Mouse (Mus musculus) heart, postnatal 0 days (tissue): ENCODE measurements around the gene Gpr152. TPM values are rescaled to one million over a fixed set of nuclear protein-coding genes. Genes with fewer than 3 reads are reported as not detected.

Experiments used
- ATAC-seq: fragments of 200-750 bp; cut with Nextera tagmentation; 2 replicates; pipeline ENCODE4 v1.8.0; 2017; ENCODE audit warnings: low read depth, moderate number of reproducible peaks, moderate library complexity; ENCODE audit not compliant: insufficient read depth
- DNase-seq: peaks from one replicate; pipeline ENCODE4 v3.0.0-alpha.2; 2016; ENCODE audit warnings: low spot score
- H3K27ac ChIP-seq: fragments of 300-500 bp; sonication (generic); 2 replicates; pipeline ENCODE4 v1.5.1; 2014; ENCODE audit warnings: low read depth, mild to moderate bottlenecking
- H3K27me3 ChIP-seq: fragments of 300-500 bp; sonication (generic); 2 replicates; pipeline ENCODE4 v1.6.1; 2014; ENCODE audit warnings: low read length, mixed read lengths; ENCODE audit not compliant: control insufficient read depth, insufficient read depth
- H3K36me3 ChIP-seq: fragments of 300-500 bp; sonication (generic); replicated peaks from 2 replicates; pipeline ENCODE4 v1.6.1; 2014; ENCODE audit warnings: low read length, mixed read lengths; ENCODE audit not compliant: control insufficient read depth, insufficient read depth
- H3K4me1 ChIP-seq: fragments of 300-500 bp; sonication (generic); 2 replicates; pipeline ENCODE4 v1.6.1; 2014; ENCODE audit warnings: antibody characterized with exemption; ENCODE audit not compliant: control insufficient read depth, insufficient read depth
- H3K4me2 ChIP-seq: fragments of 300-500 bp; sonication (generic); 2 replicates; pipeline ENCODE4 v1.6.1; 2014; ENCODE audit warnings: low read depth, mild to moderate bottlenecking, low read length, moderate library complexity
- H3K4me3 ChIP-seq: fragments of 300-500 bp; sonication (generic); 2 replicates; pipeline ENCODE4 v1.5.1; 2014; ENCODE audit warnings: low read depth, low read length
- H3K9ac ChIP-seq: fragments of 300-500 bp; sonication (generic); replicated peaks from 2 replicates; pipeline ENCODE4 v1.6.1; 2014; ENCODE audit warnings: low read depth, low read length, mixed read lengths
- H3K9me3 ChIP-seq: fragments of 300-500 bp; sonication (generic); replicated peaks from 2 replicates; pipeline ENCODE4 v1.6.1; 2016; ENCODE audit warnings: low read length; ENCODE audit not compliant: control insufficient read depth
- CTCF ChIP-seq: IDR thresholded peaks from 2 replicates; pipeline ENCODE4 v1.5.1; 2016; ENCODE audit warnings: antibody characterized with exemption, control low read depth, low read depth
- EP300 ChIP-seq: IDR thresholded peaks from 2 replicates; pipeline ENCODE4 v1.6.1; 2016; ENCODE audit warnings: antibody characterized with exemption, low read depth
- WGBS: fragments of 180-500 bp; shearing (Covaris S2); extraction: QIAGEN DNeasy Blood & Tissue Kit; methylation state at CpG from one replicate; pipeline ENCODE4 v1.1.7; 2014; 5-methylcytosine and 5-hydroxymethylcytosine counted together
- polyA plus RNA-seq: library from polyadenylated mRNA; unstranded; fragments of >200 nt; fragmentation: Nextera tagmentation; extraction: Ambion mirVana; gene quantifications from 2 replicates; pipeline ENCODE4 v1.2.1, GENCODE M21; 2015
- total RNA-seq: library from RNA; depleted of rRNA; stranded (reverse); fragments of >200 nt; gene quantifications from 2 replicates; pipeline ENCODE4 v1.2.3, GENCODE M21; 2014; ENCODE audit warnings: low replicate concordance; rRNA removed

The Gpr152 gene
- total RNA-seq (not detected in 2 replicates), polyA plus RNA-seq (0.03 TPM in 2 replicates)

GRCm38 (mm10) chr19:4139446-4139845 is at the start of gene Gpr152:
TSS of gene Gpr152 (plus strand) at chr19:4139787.
- ATAC-seq: no peak
- H3K27me3 ChIP-seq: no peaks in the 10 kb centered on the region
- DNase-seq: no peak
- no peak within 1 kb of the TSS for H3K9ac ChIP-seq
- H3K27ac ChIP-seq: no peak within 1 kb of the TSS
- TF ChIP-seq EP300: no peak
- no peak for TF ChIP-seq CTCF
- no peaks in the 10 kb centered on the region for H3K36me3 ChIP-seq
- H3K4me1 ChIP-seq: no peaks in the 10 kb centered on the region
- H3K4me3 ChIP-seq: no peak within 1 kb of the TSS
- 73% methylated on average over 2 of the region's 2 CpGs for whole genome bisulfite sequencing
- no peaks in the 10 kb centered on the region for H3K9me3 ChIP-seq
- H3K4me2 ChIP-seq: no peak within 1 kb of the TSS

- Histone ChIP-seq H3K4me2 (no peak overlapping the region), H3K27me3 (no peaks in the 10 kb centered on the region), H3K9me3 (no peaks in the 10 kb centered on the region), H3K36me3 (no peaks in the 10 kb centered on the region), H3K27ac (no peak overlapping the region), H3K9ac (no peak overlapping the region), H3K4me1 (no peaks in the 10 kb centered on the region), H3K4me3 (no peak overlapping the region)
- DNase-seq (no peak), ATAC-seq (no peak)
- TF ChIP-seq CTCF: no peak
- no peak for TF ChIP-seq EP300
- WGBS: 78% methylated on average over 3 of the region's 3 CpGs
Observed at GRCm38 (mm10) chr19:4090446-4090845, 49.1 kb upstream of the Gpr152 start.

- H3K27ac ChIP-seq: no peak overlapping the region
- H3K4me2 ChIP-seq: no peak overlapping the region
- H3K36me3 ChIP-seq: no peaks in the 10 kb centered on the region
- H3K27me3 ChIP-seq: no peaks in the 10 kb centered on the region
- peaks cover 3% of the 10 kb centered on the region; the same call in 1 of the 2 replicates for H3K4me1 ChIP-seq
- WGBS: 41% methylated on average over 2 of the region's 2 CpGs
- TF ChIP-seq CTCF: no peak
- TF ChIP-seq EP300: no peak
- ATAC-seq (no peak), DNase-seq (no peak)
- no peak overlapping the region for H3K9ac ChIP-seq
- no peaks in the 10 kb centered on the region for H3K9me3 ChIP-seq
- H3K4me3 ChIP-seq: no peak overlapping the region
Observed at GRCm38 (mm10) chr19:4091383-4091782, 48.2 kb upstream of the Gpr152 start.

- Histone ChIP-seq H3K4me2 (no peak overlapping the region), H3K36me3 (no peaks in the 10 kb centered on the region), H3K27ac (no peak overlapping the region), H3K4me1 (peaks cover 5% of the 10 kb centered on the region; the same call in 1 of the 2 replicates), H3K9me3 (no peaks in the 10 kb centered on the region), H3K9ac (no peak overlapping the region), H3K27me3 (no peaks in the 10 kb centered on the region), H3K4me3 (no peak overlapping the region)
- ATAC-seq: no peak
- 90% methylated on average over 3 of the region's 3 CpGs for WGBS
- no peak for DNase-seq
- TF ChIP-seq CTCF: no peak
- TF ChIP-seq EP300: no peak
Observed at GRCm38 (mm10) chr19:4092750-4093149, 46.8 kb upstream of the Gpr152 start.

- H3K4me2 ChIP-seq: no peak overlapping the region
- DNase-seq (no peak), ATAC-seq (no peak)
- no peaks in the 10 kb centered on the region for H3K9me3 ChIP-seq
- WGBS: 66% methylated on average over 7 of the region's 7 CpGs
- H3K27ac ChIP-seq: no peak overlapping the region
- TF ChIP-seq CTCF: no peak
- TF ChIP-seq EP300: no peak
- H3K4me3 ChIP-seq: no peak overlapping the region
- H3K4me1 ChIP-seq: peaks cover 5% of the 10 kb centered on the region; the same call in 1 of the 2 replicates
- no peaks in the 10 kb centered on the region for H3K36me3 ChIP-seq
- no peak overlapping the region for H3K9ac ChIP-seq
- no peaks in the 10 kb centered on the region for H3K27me3 ChIP-seq
Observed at GRCm38 (mm10) chr19:4093772-4094171, 45.8 kb upstream of the Gpr152 start.

- no peak for DNase-seq
- TF ChIP-seq EP300 (no peak), CTCF (no peak)
- 81% methylated on average over 3 of the region's 3 CpGs for WGBS
- no peak overlapping the region for H3K4me2 ChIP-seq
- no peak overlapping the region for H3K9ac ChIP-seq
- H3K36me3 ChIP-seq: no peaks in the 10 kb centered on the region
- no peak overlapping the region for H3K4me3 ChIP-seq
- no peaks in the 10 kb centered on the region for H3K9me3 ChIP-seq
- H3K4me1 ChIP-seq: peaks cover 7% of the 10 kb centered on the region; the same call in 1 of the 2 replicates
- no peaks in the 10 kb centered on the region for H3K27me3 ChIP-seq
- no peak overlapping the region for H3K27ac ChIP-seq
- no peak for ATAC-seq
Observed at GRCm38 (mm10) chr19:4094348-4094747, 45.2 kb upstream of the Gpr152 start.
